Mouse (Mus musculus) myocyte (in vitro differentiated cells): ENCODE data around the gene Kcnc1.

ENCODE experiments used
- CEBPB ChIP-seq: IDR thresholded peaks from 2 replicates; pipeline ENCODE4 v1.6.1; 2011; ENCODE audit warnings: mild to moderate bottlenecking, moderate library complexity; ENCODE audit not compliant: poor library complexity, insufficient read depth, severe bottlenecking
- E2F4 ChIP-seq: IDR thresholded peaks from one replicate; pipeline ENCODE4 v1.6.1; 2011; ENCODE audit warnings: mild to moderate bottlenecking, control low read depth, moderate library complexity; ENCODE audit not compliant: insufficient read depth
- MAX ChIP-seq: IDR thresholded peaks from one replicate; pipeline ENCODE4 v1.6.1; 2011; ENCODE audit warnings: low read depth, mild to moderate bottlenecking, control low read depth
- POLR2A ChIP-seq: IDR thresholded peaks from one replicate; pipeline ENCODE4 v1.6.1; 2011; ENCODE audit warnings: low read depth, mild to moderate bottlenecking, control low read depth, moderate library complexity; ENCODE audit not compliant: insufficient read length
- POLR2AphosphoS2 ChIP-seq: IDR thresholded peaks from one replicate; pipeline ENCODE4 v1.6.1; 2011; ENCODE audit warnings: low read depth, control low read depth; ENCODE audit not compliant: insufficient read length
- USF1 ChIP-seq: IDR thresholded peaks from one replicate; pipeline ENCODE4 v1.6.1; 2011; ENCODE audit warnings: low read depth, mild to moderate bottlenecking, control low read depth, moderate library complexity

DNA sequence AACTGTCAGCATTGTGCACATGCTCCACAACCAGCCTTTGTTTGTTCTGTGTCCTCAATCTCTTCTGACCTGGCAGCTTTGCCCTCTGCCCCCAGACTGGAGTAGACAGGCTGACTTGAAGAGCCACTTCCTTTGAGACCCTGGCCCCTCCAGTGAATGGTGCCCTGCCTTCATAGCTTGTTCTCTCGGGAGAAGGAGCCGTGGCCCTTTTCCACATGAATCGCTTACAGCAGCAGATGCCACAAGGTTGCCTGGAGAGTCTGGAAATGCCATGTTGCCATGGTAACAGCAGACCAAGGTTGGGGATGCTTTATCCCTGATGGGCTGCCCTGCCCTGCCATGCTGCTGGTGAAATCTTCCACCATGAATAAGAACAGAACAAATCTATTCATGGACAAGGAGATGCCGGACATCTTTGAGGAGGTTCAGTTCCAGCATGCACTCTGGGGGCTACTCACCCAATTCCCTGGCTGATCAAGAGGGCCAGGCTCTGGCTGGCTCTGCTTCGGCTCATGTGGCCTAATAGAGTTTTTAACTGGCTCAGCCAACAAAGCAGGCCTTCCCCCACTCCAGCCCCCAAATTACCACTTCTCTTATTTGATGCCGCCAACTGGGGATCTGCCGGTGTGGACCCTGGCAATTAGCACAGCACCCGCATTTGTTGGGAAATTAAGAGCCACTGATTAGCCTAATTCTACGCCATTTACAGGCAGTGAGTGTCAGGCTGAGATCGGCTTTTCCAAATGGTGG, 57.8 kb downstream of the Kcnc1 start:
- TF ChIP-seq POLR2A (no peak), POLR2AphosphoS2 (no peak), E2F4 (no peak), MAX (no peak), CEBPB (no peak), USF1 (no peak)
